Mouse (Mus musculus) heart, postnatal 4 days (tissue): ENCODE data around the gene A730015C16Rik. TPM values are rescaled to one million over a fixed set of nuclear protein-coding genes. Genes with fewer than 3 reads are reported as not detected.

Source experiments
- DNase-seq: peaks from one replicate; pipeline ENCODE4 v3.0.0; 2021
- total RNA-seq, 2 experiments: library from RNA; stranded (reverse); gene quantifications; 2 replicates each; pipeline ENCODE4 v1.2.3; 2021

The A730015C16Rik gene
- total RNA-seq, 2 experiments from 2014 or later: not detected

- DNase-seq: no peak
These were observed 21.8 kb downstream of the A730015C16Rik start for GRCm38 (mm10) chr4:108826643-108827042.

DNA sequence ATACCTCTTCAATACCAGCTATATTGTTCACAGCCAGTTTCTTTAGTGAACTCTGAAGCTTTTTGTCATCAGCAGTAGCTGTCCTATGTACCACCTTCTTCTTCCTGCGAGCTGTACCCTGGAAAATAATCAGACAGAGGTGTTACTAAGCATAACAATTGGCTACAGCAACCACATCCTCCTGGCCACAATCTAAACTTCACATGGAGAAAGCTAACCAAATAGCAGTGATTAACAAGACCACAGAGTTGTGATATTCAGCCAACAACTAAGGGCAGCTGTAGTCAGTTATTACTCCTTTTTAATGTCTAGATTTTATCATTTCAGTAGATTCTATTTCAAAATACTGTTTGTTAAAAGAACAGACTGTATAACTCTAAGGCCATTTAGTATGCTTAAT, 22.3 kb downstream of the A730015C16Rik start:
- no peak for DNase-seq

GRCm38 (mm10) chr4:108825677-108826076, 22.7 kb downstream of the A730015C16Rik start:
- DNase-seq: no peak

DNA sequence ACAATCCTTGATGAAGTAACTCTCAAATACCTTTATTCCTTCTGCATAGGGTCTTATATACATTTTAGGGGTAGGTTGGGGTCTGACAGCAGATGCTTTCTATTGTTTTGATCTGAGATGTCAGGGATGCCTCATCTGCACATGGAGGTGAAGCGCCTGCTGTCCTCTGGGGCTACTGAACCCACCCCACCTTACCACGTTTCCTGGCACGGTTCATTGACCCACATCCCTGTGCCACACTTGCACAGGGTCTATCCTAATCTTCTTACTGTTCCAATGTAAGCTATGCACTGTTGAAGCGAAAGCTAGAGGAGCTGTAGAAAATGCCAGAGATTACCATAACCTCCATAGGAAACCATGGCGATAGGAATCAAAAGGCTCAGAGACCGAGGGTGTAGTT, 36.9 kb downstream of the A730015C16Rik start:
- DNase-seq: no peak

- no peak for DNase-seq
These were observed 37.3 kb downstream of the A730015C16Rik start for GRCm38 (mm10) chr4:108811142-108811541.

- DNase-seq: no peak
These were observed 44.9 kb downstream of the A730015C16Rik start for GRCm38 (mm10) chr4:108803535-108803934.

DNA sequence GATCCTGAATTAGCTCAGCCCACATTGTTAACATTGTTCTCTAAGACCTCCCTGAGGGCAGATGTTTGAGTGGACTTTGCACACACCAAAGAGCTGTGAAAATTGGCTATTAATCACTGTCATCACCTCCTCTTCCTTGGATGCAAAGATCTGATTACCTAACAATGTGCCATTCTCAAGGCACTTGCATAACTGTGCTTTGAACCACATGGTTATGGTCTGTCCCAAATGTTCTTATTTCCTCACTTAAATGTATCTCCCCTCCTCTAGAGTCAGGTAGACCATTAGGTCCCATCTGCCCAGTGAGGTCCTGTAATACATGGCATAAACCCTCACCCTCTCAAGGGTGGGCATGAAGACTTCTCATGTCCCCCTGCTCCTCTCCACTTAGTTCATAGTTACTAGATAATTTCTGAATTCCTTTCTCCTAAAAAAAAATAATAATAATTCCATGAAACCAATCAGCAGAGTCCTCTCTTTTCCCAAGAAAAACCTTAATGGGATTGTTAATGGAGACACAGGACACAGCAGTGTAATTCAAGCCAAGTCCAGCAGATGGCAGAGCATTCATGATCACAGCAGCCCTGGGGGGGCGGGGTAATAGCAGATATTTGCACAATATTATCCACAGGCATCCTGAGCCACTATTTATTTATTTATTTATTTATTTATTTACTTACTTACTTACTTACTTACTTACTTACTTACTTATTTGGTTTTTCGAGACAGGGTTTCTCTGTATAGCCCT, 50.2 kb downstream of the A730015C16Rik start:
- DNase-seq: peak; percentile 80

Other genes starting within 250 kb of the A730015C16Rik start
- 10 to 100 TPM; 24.5 to 24.6 TPM for gene Cc2d1b, start 228.7 kb downstream of the A730015C16Rik start, total RNA-seq
- gene 3110021N24Rik, start 129.0 kb downstream of the A730015C16Rik start, total RNA-seq: under 1 TPM; 0.18 to 0.38 TPM
- 10 to 100 TPM; 24.3 to 25.7 TPM for gene Zfyve9, start 67.8 kb downstream of the A730015C16Rik start, total RNA-seq
- 100 to 1,000 TPM; 130 to 132 TPM for gene Btf3l4, start 15.0 kb downstream of the A730015C16Rik start, total RNA-seq
- gene Txndc12, start 14.0 kb downstream of the A730015C16Rik start, total RNA-seq: 10 to 100 TPM; 83.3 to 86.4 TPM
- 10 to 100 TPM; 16.5 to 17.2 TPM for gene Kti12, start 834 bp downstream of the A730015C16Rik start, total RNA-seq
- 1 to 10 TPM; 1.0 to 1.3 TPM for gene Rab3b, start 30.4 kb upstream of the A730015C16Rik start, total RNA-seq
- gene Nrd1, start 152.0 kb upstream of the A730015C16Rik start, total RNA-seq: 10 to 100 TPM; 86.6 to 98.9 TPM